Mouse (Mus musculus) bone marrow, adult 2 months (tissue): ENCODE data around the gene Olfr550.

Experiments
- CTCF ChIP-seq: fragments of 200-500 bp; IDR thresholded peaks from 2 replicates; pipeline ENCODE4 v1.5.1; 2011; ENCODE audit warnings: low read length, control low read depth; ENCODE audit not compliant: control insufficient read depth, insufficient read depth
- POLR2A ChIP-seq: fragments of 200-500 bp; IDR thresholded peaks from 2 replicates; pipeline ENCODE4 v1.6.1; 2011; ENCODE audit warnings: low read depth, mild to moderate bottlenecking, control low read depth, low read length, borderline replicate concordance; ENCODE audit not compliant: control insufficient read depth

GRCm38 (mm10) chr7:102541251-102541650 lies 30.0 kb upstream of the Olfr550 start:
- no peak for TF ChIP-seq POLR2A
- no peak for TF ChIP-seq CTCF
